ENCODE assay signal across 9 mouse cellular contexts in the genomic region with DNA sequence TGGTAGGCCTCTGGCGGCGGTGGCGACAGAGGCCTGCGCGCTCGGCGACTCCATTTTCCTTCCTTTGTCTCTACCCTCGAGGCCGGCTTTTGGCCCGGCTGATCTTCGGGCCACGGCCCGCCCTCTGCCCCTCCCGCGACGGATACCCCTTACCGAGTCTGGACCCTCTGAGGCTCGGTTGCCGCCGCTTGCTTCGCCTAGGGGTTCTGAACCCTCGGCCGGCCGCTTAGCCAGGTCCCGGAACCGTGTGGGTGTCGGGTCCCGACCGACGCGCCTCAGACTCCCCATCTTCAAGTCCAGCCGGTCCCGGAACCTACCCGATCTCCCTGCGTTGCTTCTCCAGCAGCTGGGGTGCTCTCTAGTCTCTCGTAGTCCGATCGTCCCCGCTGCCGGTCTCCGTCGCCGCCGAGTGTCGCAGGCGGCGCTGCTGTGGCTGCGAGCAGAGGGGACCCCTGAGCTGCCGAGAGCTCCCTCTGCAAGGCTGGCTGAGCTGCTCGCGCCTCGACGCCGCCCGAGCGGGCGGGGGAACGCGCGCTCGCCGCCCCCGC. TPM values are rescaled to one million over a fixed set of nuclear protein-coding genes. Genes with fewer than 3 reads are reported as not detected.
A peak's percentile ranks its signal among the peaks of the same experiment; 100 is the strongest.
DNase-seq lines count a peak whose midpoint lies in the region; ATAC-seq and TF ChIP-seq lines count a peak whose summit lies in the region.
"Had no signal": no experiment of that assay in that cellular context is flagged by ENCODE, and none has a peak within 500 bp of the region (broad histone marks: within the 10 kb centered on the region; RNA-seq: fewer than 3 reads in every experiment).

Gene Agrp (minus strand): TSS at position 431 of the 548 bp plus-strand sequence.

- H3K27ac ChIP-seq in gastrocnemius, adult 2 months: peak within 1 kb of the TSS; percentile 95
- H3K27ac ChIP-seq in ES-E14 (ENCODE audit: insufficient read depth, low read depth, low read length, poor library complexity, severe bottlenecking): peak within 1 kb of the TSS; percentile 98
- peak within 1 kb of the TSS; percentile 100 for H3K27ac ChIP-seq in heart, embryonic 13.5 days (replicated peaks)
- H3K27ac ChIP-seq in stomach, embryonic 14.5 days (ENCODE audit: low read length): peak within 1 kb of the TSS; percentile 100

- H3K36me3 ChIP-seq in ES-E14 (ENCODE audit: control insufficient read depth, insufficient read depth, low read length, poor library complexity, severe bottlenecking): no peaks in the 10 kb centered on the region
- H3K36me3 ChIP-seq in heart, embryonic 13.5 days: peaks cover 7% of the 10 kb centered on the region
- H3K36me3 ChIP-seq in stomach, embryonic 14.5 days (ENCODE audit: control insufficient read depth, insufficient read depth, low read length): peaks cover 4% of the 10 kb centered on the region; the same call in 1 of the 2 replicates

- H3K4me3 ChIP-seq in gastrocnemius, adult 2 months: peak within 1 kb of the TSS; percentile 93
- H3K4me3 ChIP-seq in ES-E14 (ENCODE audit: insufficient read depth in 1 of 2, low read depth in 1 of 2, low read length in 2 of 2, poor library complexity in 1 of 2, severe bottlenecking in 1 of 2): peak within 1 kb of the TSS; percentile 97 to 100
- H3K4me3 ChIP-seq in heart, embryonic 13.5 days: peak within 1 kb of the TSS; percentile 82
- H3K4me3 ChIP-seq in stomach, embryonic 14.5 days (ENCODE audit: low read depth, low read length): peak within 1 kb of the TSS; percentile 95

- peaks cover 6 to 7% of the 10 kb centered on the region in 2 experiments; a peak in 2 of 4 replicates for H3K4me1 ChIP-seq in ES-E14 (ENCODE audit: control insufficient read depth in 2 of 2, insufficient read depth in 2 of 2, low read length in 2 of 2, poor library complexity in 1 of 2)
- peaks cover 44% of the 10 kb centered on the region for H3K4me1 ChIP-seq in heart, embryonic 13.5 days
- H3K4me1 ChIP-seq in stomach, embryonic 14.5 days (ENCODE audit: control insufficient read depth, insufficient read depth, low read length): peaks cover 15% of the 10 kb centered on the region

- H3K27me3 ChIP-seq in heart, embryonic 13.5 days (replicated peaks): no peaks in the 10 kb centered on the region
- H3K27me3 ChIP-seq in stomach, embryonic 14.5 days (ENCODE audit: control insufficient read depth, insufficient read depth, low read length): no peaks in the 10 kb centered on the region

- H3K9ac ChIP-seq in ES-E14 (ENCODE audit: insufficient read depth, low read depth, low read length, poor library complexity, severe bottlenecking): peak within 1 kb of the TSS; percentile 99
- H3K9ac ChIP-seq in heart, embryonic 13.5 days: peak within 1 kb of the TSS; percentile 99
- peak within 1 kb of the TSS; percentile 100 for H3K9ac ChIP-seq in stomach, embryonic 14.5 days (replicated peaks; ENCODE audit: low read depth, low read length)

- DNase-seq in gastrocnemius, adult 2 months: peak; percentile 69
- DNase-seq in gastrocnemius, postnatal 14 days: no peak
- no peak for DNase-seq in ES-E14 (ENCODE audit: low read depth, low spot score)
- DNase-seq in embryo, embryonic 10.5 days (ENCODE audit: low spot score): peak; percentile 52
- DNase-seq in layer of hippocampus, postnatal 36 days: peak; percentile 57 to 62
- DNase-seq in mesoderm, embryonic 11.5 days (ENCODE audit: low read depth, low spot score): peak; percentile 52

- no peak for TF ChIP-seq CTCF in gastrocnemius, adult 2 months (IDR thresholded peaks at IDR 0.05)

- peak; percentile 20; the same call in 1 of the 2 replicates for ATAC-seq in heart, embryonic 13.5 days (ENCODE audit: extremely low read depth, insufficient number of reproducible peaks, low FRiP score, low TSS enrichment)
- ATAC-seq in stomach, embryonic 14.5 days (ENCODE audit: insufficient number of reproducible peaks, insufficient read depth, low FRiP score, low read depth): peak; percentile 34; the same call in 1 of the 2 replicates

- peak within 1 kb of the TSS; percentile 95 for H3K4me2 ChIP-seq in heart, embryonic 13.5 days
- H3K4me2 ChIP-seq in stomach, embryonic 14.5 days (replicated peaks; ENCODE audit: low read depth, low read length): peak within 1 kb of the TSS; percentile 77

- intact Hi-C loops in gastrocnemius, adult 2 months (cut with DNase I): loop anchor here (2.0 kb wide), 1 partner anchor 48 kb away; no protein-coding TSS in a partner anchor
- intact Hi-C loops in gastrocnemius, postnatal 14 days (cut with DNase I; ENCODE audit: low total_unique reads): no loop called here

- H3K9me3 ChIP-seq in ES-E14 (ENCODE audit: control insufficient read depth, insufficient read depth, low read depth, low read length): no peaks in the 10 kb centered on the region
- no peaks in the 10 kb centered on the region for H3K9me3 ChIP-seq in heart, embryonic 13.5 days
- H3K9me3 ChIP-seq in stomach, embryonic 14.5 days (ENCODE audit: control insufficient read depth, low read depth, low read length): no peaks in the 10 kb centered on the region

- WGBS in heart, embryonic 13.5 days: under 1% methylated on average over 61 of the region's 63 CpGs
- under 1% methylated on average over 63 of the region's 63 CpGs for WGBS in stomach, embryonic 14.5 days

- in situ Hi-C loops in ES-E14 (cut with MboI; ENCODE audit: low sequenced_read_pairs in 2 of 2, unreplicated experiment in 2 of 2): no loop called here

TF ChIP-seq in ES-E14, 5 proteins besides CTCF, POLR2A, EP300 and RAD21:
- TF ChIP-seq ZNF384 (IDR thresholded peaks at IDR 0.05; ENCODE audit: low read depth, low read length) (no peak), MAFK (IDR thresholded peaks at IDR 0.05; ENCODE audit: insufficient read depth, low read depth, low read length) (no peak), HCFC1 (IDR thresholded peaks at IDR 0.05; ENCODE audit: borderline replicate concordance, insufficient read depth, low read length) (no peak), CHD2 (IDR thresholded peaks at IDR 0.05; ENCODE audit: low read depth, low read length) (no peak), ZC3H11A (IDR thresholded peaks at IDR 0.05; ENCODE audit: borderline replicate concordance, low read depth, low read length) (no peak)

RNA-seq across cellular contexts. Expression of gene Agrp, which starts in this region (rescaled TPM):
- under 1 TPM in 1 of 2 experiments, not detected in 1; 0.75 TPM for total RNA-seq in gastrocnemius, adult 2 months (2021)
- total RNA-seq in gastrocnemius, postnatal 14 days (2021): 1 to 10 TPM in 1 of 2 experiments, under 1 TPM in 1; 0.73 to 1.7 TPM
- total RNA-seq in ES-E14 (2012; rRNA removed): 0.71 and 1.1 TPM in 2 replicates
- polyA plus RNA-seq in heart, embryonic 13.5 days (2015; fragmentation: Nextera tagmentation; extraction: Ambion mirVana): 0.23 TPM in 1 of 2 replicates, not detected in the other
- total RNA-seq in layer of hippocampus, postnatal 36 days (2021): not detected
- polyA plus RNA-seq in stomach, embryonic 14.5 days (2014; fragmentation: Nextera tagmentation; extraction: Ambion mirVana): 0.95 and 1.5 TPM in 2 replicates
- total RNA-seq: left cerebral cortex, adult 18-20 months had no signal

Comparison
In these comparisons a context has a peak if more than half of its experiments do, and no peak if none do; other contexts are left out.
1. Peak in DNase-seq, H3K4me3 ChIP-seq and H3K27ac ChIP-seq in gastrocnemius, adult 2 months; RNA of the gene not detected or under 1 TPM.
2. Peak in ATAC-seq, H3K4me3 ChIP-seq, H3K27ac ChIP-seq, H3K9ac ChIP-seq and H3K4me2 ChIP-seq in heart, embryonic 13.5 days; RNA of the gene not detected or under 1 TPM.
3. Peak in DNase-seq in layer of hippocampus, postnatal 36 days; RNA of the gene not detected or under 1 TPM.
4. DNase-seq: peak in embryo, embryonic 10.5 days (single experiment) and mesoderm, embryonic 11.5 days (single experiment); none in gastrocnemius, postnatal 14 days (single experiment) and ES-E14 (single experiment).
5. Peak in every context shown above with its lines, with median percentiles within 50 percentile points of each other: H3K27ac ChIP-seq, H3K4me3 ChIP-seq and H3K9ac ChIP-seq.